Mouse (Mus musculus): ENCODE results near the gene Gne.

DNA sequence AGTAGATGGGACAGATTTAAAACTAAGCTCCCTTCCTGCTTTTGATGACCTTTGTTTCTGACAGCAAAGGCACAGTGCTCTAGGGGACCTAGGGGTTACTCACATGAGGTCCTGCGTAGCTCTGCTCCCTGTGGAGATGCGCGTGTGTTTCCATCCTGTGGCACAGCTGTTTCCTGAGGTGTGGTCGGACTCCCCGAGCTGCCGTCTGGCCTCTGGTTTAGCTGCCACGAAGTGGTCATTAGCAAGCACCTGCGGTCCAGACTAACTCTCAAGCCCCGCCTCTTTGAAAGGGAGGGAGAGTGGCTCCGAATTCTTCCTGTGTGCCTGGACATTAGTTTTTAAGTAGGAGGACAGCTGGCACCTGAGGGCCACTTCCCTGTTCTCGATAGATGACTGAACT, at the start of gene Gne:
- TF ChIP-seq CTCF (IDR thresholded peaks at IDR 0.05; ENCODE audit: borderline replicate concordance, extremely low read depth, insufficient read depth, insufficient read length) (no peak), POLR2A (IDR thresholded peaks at IDR 0.05; ENCODE audit: borderline replicate concordance, extremely low read depth, insufficient read depth, insufficient read length, poor library complexity, severe bottlenecking) (no peak)
